Mouse (Mus musculus): ENCODE results near the gene Tusc2.

- TF ChIP-seq POLR2A (IDR thresholded peaks at IDR 0.05; ENCODE audit: low read depth, low read length) (no peak), CTCF (IDR thresholded peaks at IDR 0.05; ENCODE audit: extremely low read depth, insufficient read depth, insufficient read length, insufficient replicate concordance) (no peak)
Measured at GRCm38 (mm10) chr9:107603251-107603650, 40.2 kb downstream of the Tusc2 start.

All from spleen, adult 2 months (tissue).